Mouse (Mus musculus) telencephalon, adult 2 months (tissue): Measurements from ENCODE around the gene Lgals2.
A peak's percentile ranks its signal among the peaks of the same experiment; 100 is the strongest.
"Not testable (repeated sequence)": the region's sequence is repeated elsewhere in the genome, so short reads cannot be mapped to it uniquely, and the experiment has no call there.

Source experiments
- DNase-seq: peaks from one replicate; pipeline ENCODE4 v3.0.0-alpha.2; 2011; ENCODE audit warnings: low read depth, low spot score

Lgals2 gene

GRCm38 (mm10) chr15:78855303-78855965, at the start of gene Lgals2:
Gene Lgals2 (minus strand): TSS chr15:78855529.
- no peak for DNase-seq

- DNase-seq: no peak
Observed at GRCm38 (mm10) chr15:78903243-78903642, 47.9 kb upstream of the Lgals2 start.

- DNase-seq: no peak
Observed at GRCm38 (mm10) chr15:78901422-78901789, 46.1 kb upstream of the Lgals2 start.

GRCm38 (mm10) chr15:78900585-78901421, 45.5 kb upstream of the Lgals2 start:
- DNase-seq: no peak

- DNase-seq: no peak
Observed at GRCm38 (mm10) chr15:78899740-78900584, 44.6 kb upstream of the Lgals2 start, which contains the start of gene Sh3bp1. Gene Sh3bp1 (plus strand): TSS chr15:78899768.

- DNase-seq: no peak
Observed at GRCm38 (mm10) chr15:78899409-78899739, 44.0 kb upstream of the Lgals2 start, which contains the start of gene Gm49510. Gene Gm49510 (plus strand): TSS chr15:78899667.

GRCm38 (mm10) chr15:78898507-78899001, 43.2 kb upstream of the Lgals2 start:
- DNase-seq: no peak

GRCm38 (mm10) chr15:78897488-78897887, 42.2 kb upstream of the Lgals2 start:
- DNase-seq: no peak

GRCm38 (mm10) chr15:78896149-78896548, 40.8 kb upstream of the Lgals2 start:
- DNase-seq: no peak

GRCm38 (mm10) chr15:78895741-78896140, 40.4 kb upstream of the Lgals2 start:
- no peak for DNase-seq

- DNase-seq: no peak
Observed at GRCm38 (mm10) chr15:78894726-78895125, 39.4 kb upstream of the Lgals2 start.

- no peak for DNase-seq
Observed at GRCm38 (mm10) chr15:78892440-78892839, 37.1 kb upstream of the Lgals2 start.

GRCm38 (mm10) chr15:78889401-78889853, 34.1 kb upstream of the Lgals2 start:
- no peak for DNase-seq

- DNase-seq: no peak
Observed at GRCm38 (mm10) chr15:78881828-78882227, 26.5 kb upstream of the Lgals2 start.

GRCm38 (mm10) chr15:78880432-78880831, 25.1 kb upstream of the Lgals2 start:
- DNase-seq: no peak

- not testable (repeated sequence) for DNase-seq
Observed at GRCm38 (mm10) chr15:78878792-78879516, 23.6 kb upstream of the Lgals2 start.

- DNase-seq: no peak
Observed at GRCm38 (mm10) chr15:78877810-78878390, 22.6 kb upstream of the Lgals2 start.

- peak; percentile 98 for DNase-seq
Observed at GRCm38 (mm10) chr15:78876991-78877809, 21.9 kb upstream of the Lgals2 start, which contains the start of gene Gga1. Gene Gga1 (plus strand): TSS chr15:78877190.

GRCm38 (mm10) chr15:78876258-78876696, 20.9 kb upstream of the Lgals2 start:
- DNase-seq: peak; percentile 60

- DNase-seq: no peak
Observed at GRCm38 (mm10) chr15:78875537-78875936, 20.2 kb upstream of the Lgals2 start.
